Mouse (Mus musculus) kidney, postnatal 0 days (tissue): ENCODE results near the gene Tmem54. TPM values are rescaled to one million over a fixed set of nuclear protein-coding genes. Genes with fewer than 3 reads are reported as not detected.

Experiments used
- ATAC-seq: fragments of 200-750 bp; cut with Nextera tagmentation; replicated peaks from 2 replicates; pipeline ENCODE4 v1.8.0; 2017; ENCODE audit warnings: low read depth, moderate number of reproducible peaks, moderate TSS enrichment, moderate library complexity; ENCODE audit not compliant: low FRiP score
- DNase-seq: peaks from one replicate; pipeline ENCODE4 v3.0.0-alpha.2; 2016; ENCODE audit warnings: low spot score
- H3K27ac ChIP-seq: fragments of 300-500 bp; sonication (generic); 2 replicates; pipeline ENCODE4 v1.5.1; 2014; ENCODE audit warnings: mild to moderate bottlenecking
- H3K27me3 ChIP-seq: fragments of 300-500 bp; sonication (generic); 2 replicates; pipeline ENCODE4 v1.6.1; 2014; ENCODE audit warnings: low read length, mixed read lengths; ENCODE audit not compliant: insufficient read depth
- H3K36me3 ChIP-seq: fragments of 300-500 bp; sonication (generic); 2 replicates; pipeline ENCODE4 v1.6.1; 2014; ENCODE audit warnings: low read length, mixed read lengths; ENCODE audit not compliant: insufficient read depth
- H3K4me1 ChIP-seq: fragments of 300-500 bp; sonication (generic); replicated peaks from 2 replicates; pipeline ENCODE4 v1.6.1; 2014; ENCODE audit warnings: antibody characterized with exemption, low read length, mixed read lengths; ENCODE audit not compliant: insufficient read depth
- H3K4me2 ChIP-seq: fragments of 300-500 bp; sonication (generic); 2 replicates; pipeline ENCODE4 v1.6.1; 2014; ENCODE audit warnings: mild to moderate bottlenecking, low read length, moderate library complexity, mixed read lengths
- H3K4me3 ChIP-seq: fragments of 300-500 bp; sonication (generic); replicated peaks from 2 replicates; pipeline ENCODE4 v1.5.1; 2014; ENCODE audit warnings: low read depth, low read length
- H3K9ac ChIP-seq: fragments of 300-500 bp; sonication (generic); 2 replicates; pipeline ENCODE4 v1.6.1; 2014; ENCODE audit warnings: low read depth, low read length
- H3K9me3 ChIP-seq: fragments of 300-500 bp; sonication (generic); replicated peaks from 2 replicates; pipeline ENCODE4 v1.6.1; 2016; ENCODE audit warnings: low read length, inconsistent platforms, mixed read lengths
- CTCF ChIP-seq: IDR thresholded peaks from 2 replicates; pipeline ENCODE4 v1.5.1; 2016; ENCODE audit warnings: antibody characterized with exemption, low read depth, mild to moderate bottlenecking, moderate library complexity
- WGBS: fragments of 180-500 bp; shearing (Covaris S2); extraction: QIAGEN DNeasy Blood & Tissue Kit; methylation state at CpG from one replicate; pipeline ENCODE4 v1.1.7; 2014; 5-methylcytosine and 5-hydroxymethylcytosine counted together
- polyA plus RNA-seq: library from polyadenylated mRNA; unstranded; fragments of >200 nt; fragmentation: Nextera tagmentation; extraction: Ambion mirVana; gene quantifications from 2 replicates; pipeline ENCODE4 v1.2.1, GENCODE M21; 2015

Gene Tmem54
- polyA plus RNA-seq, 1 experiment from 2014 or later, result 10.2 TPM

DNA sequence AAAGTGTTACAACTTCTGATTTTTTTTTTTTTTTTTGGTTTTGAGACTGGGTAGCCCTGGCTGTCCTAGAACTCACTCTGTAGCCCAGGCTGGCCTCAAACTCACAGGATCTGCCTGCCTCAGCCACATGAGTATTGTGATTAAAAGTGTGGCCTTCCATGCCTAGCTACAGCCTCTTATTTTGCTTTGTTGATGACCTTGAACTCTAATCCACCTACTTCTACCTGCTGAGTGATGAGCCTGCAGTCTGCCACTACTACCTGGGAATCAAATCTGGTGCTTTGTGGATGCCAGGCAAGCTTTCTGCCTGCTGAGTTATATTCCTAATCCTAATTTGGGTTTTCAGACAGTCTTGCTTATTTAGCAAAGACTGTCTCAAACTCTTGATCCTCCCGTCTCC, 43.9 kb upstream of the Tmem54 start:
- ATAC-seq, result no peak
- Histone ChIP-seq H3K9ac (no peak overlapping the region), H3K36me3 (no peaks in the 10 kb centered on the region), H3K4me3 (no peak overlapping the region), H3K4me1 (no peaks in the 10 kb centered on the region), H3K4me2 (no peak overlapping the region), H3K27me3 (no peaks in the 10 kb centered on the region), H3K9me3 (no peaks in the 10 kb centered on the region), H3K27ac (no peak overlapping the region)
- DNase-seq, result no peak
- TF ChIP-seq CTCF, result no peak
- 97% methylated on average over 1 of the region's 1 CpGs for WGBS

- ATAC-seq, result no peak
- no peak overlapping the region for H3K27ac ChIP-seq
- H3K36me3 ChIP-seq, result no peaks in the 10 kb centered on the region
- 79% methylated on average over 3 of the region's 3 CpGs for WGBS
- H3K4me1 ChIP-seq, result no peaks in the 10 kb centered on the region
- peak; percentile 20 for DNase-seq
- no peaks in the 10 kb centered on the region for H3K27me3 ChIP-seq
- no peak; the same call in 1 of the 2 replicates for TF ChIP-seq CTCF
- H3K4me3 ChIP-seq, result no peak overlapping the region
- no peak overlapping the region for H3K9ac ChIP-seq
- no peak overlapping the region for H3K4me2 ChIP-seq
- no peaks in the 10 kb centered on the region for H3K9me3 ChIP-seq
Observed at GRCm38 (mm10) chr4:129062281-129063075, 42.9 kb upstream of the Tmem54 start.

DNA sequence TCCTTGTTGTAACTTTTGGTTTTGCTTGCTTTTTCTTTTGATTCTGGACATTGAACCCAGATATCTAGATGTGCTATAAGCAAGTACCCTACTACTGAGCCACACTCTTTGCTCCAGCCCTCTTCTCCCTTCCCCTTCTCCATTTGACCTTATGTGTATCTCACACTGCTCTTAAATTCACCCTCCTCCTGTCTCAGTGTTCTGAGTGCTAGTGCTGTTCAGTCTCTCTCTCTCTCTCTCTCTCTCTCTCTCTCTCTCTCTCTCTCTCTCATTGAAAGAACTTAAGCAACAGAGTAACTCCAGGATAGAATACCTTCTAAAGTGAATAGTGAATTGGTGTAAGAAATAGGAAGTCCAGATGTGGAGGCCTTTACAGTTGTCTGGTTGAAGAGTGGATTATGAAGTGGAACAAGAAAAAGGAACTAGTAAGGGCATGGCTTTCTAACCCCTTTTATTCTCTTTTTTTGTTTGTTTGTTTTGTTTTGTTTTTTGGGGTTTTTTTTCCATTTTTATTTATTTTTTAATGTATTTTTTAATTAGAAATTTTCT, 39.6 kb upstream of the Tmem54 start:
- no peaks in the 10 kb centered on the region for H3K4me1 ChIP-seq
- no peak overlapping the region for H3K4me2 ChIP-seq
- no peaks in the 10 kb centered on the region for H3K27me3 ChIP-seq
- ATAC-seq (no peak), DNase-seq (no peak)
- no peaks in the 10 kb centered on the region for H3K9me3 ChIP-seq
- no peak for TF ChIP-seq CTCF
- no peaks in the 10 kb centered on the region for H3K36me3 ChIP-seq
- H3K4me3 ChIP-seq, result no peak overlapping the region
- H3K27ac ChIP-seq, result no peak overlapping the region
- no peak overlapping the region for H3K9ac ChIP-seq

DNA sequence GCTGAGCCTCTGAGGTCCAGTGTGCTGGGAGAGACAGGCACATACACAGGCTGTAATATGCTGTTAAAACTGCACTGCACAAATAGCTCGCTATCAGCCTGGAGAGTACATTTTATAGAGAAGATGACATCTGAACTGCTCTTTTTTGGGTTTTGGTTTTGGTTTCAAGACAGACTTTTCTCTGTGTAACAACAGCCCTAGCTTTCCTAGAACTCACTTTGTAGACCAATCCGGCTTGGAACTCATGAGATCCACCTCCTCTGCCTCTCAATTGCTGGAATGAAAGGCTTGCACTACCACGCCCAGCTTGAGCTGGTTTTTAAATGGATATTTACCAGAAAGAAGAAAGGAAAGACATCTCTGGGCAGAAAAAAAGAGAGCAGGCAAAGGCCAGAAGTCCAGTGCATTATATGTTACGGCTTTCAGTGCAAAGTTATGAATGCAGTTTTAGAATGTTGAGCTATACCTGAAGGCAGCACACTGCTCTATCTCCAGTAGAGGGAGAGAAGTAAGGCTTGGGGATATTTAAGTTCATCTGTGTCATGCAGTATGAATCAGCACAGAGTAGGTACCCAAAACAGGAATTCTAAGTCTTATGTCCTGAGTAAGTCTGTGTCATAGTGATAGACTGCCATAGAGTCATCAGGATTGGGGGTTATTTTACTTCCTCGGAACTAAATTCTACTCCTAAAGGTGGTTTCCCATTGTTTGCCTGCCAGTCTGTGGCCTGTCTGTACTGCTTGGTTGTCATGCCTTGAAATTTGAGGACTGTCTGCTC, 37.5 kb upstream of the Tmem54 start:
- no peak for ATAC-seq

DNA sequence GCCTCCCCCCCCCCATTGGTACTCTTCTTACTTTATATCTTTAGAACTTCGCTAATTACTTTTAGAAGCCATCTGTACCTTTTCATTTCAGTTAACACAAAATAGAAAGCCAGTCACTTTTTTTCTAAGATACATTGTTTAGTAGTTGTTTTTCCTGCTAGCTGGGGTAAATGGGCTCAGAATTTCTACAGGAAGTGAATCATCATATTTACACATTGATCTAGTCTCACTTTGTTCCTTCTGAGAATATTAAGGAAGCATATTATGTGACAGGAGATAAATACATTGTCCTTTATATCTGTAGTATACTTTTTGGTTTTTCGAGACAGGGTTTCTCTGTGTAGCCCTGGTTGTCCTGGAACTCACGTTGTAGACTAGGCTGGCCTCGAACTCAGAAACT, 36.5 kb upstream of the Tmem54 start:
- WGBS, result 94% methylated on average over 4 of the region's 4 CpGs
- no peak for ATAC-seq

More for the DNA sequence above, 37.5 kb upstream of the Tmem54 start:
- Histone ChIP-seq H3K27me3 (no peaks in the 10 kb centered on the region), H3K4me2 (no peak overlapping the region), H3K4me3 (no peak overlapping the region), H3K27ac (no peak overlapping the region), H3K4me1 (no peaks in the 10 kb centered on the region), H3K9me3 (no peaks in the 10 kb centered on the region), H3K36me3 (no peaks in the 10 kb centered on the region), H3K9ac (no peak overlapping the region)
- DNase-seq, result no peak
- 75% methylated on average over 5 of the region's 5 CpGs for WGBS
- no peak for TF ChIP-seq CTCF

GRCm38 (mm10) chr4:129079126-129079525, 26.2 kb upstream of the Tmem54 start:
- no peak for DNase-seq
- no peak overlapping the region for H3K4me3 ChIP-seq
- no peak overlapping the region for H3K27ac ChIP-seq
- no peaks in the 10 kb centered on the region for H3K27me3 ChIP-seq
- ATAC-seq, result no peak
- H3K9ac ChIP-seq, result no peak overlapping the region
- TF ChIP-seq CTCF, result no peak
- WGBS, result 95% methylated on average over 9 of the region's 9 CpGs
- no peaks in the 10 kb centered on the region for H3K4me1 ChIP-seq
- peaks cover 29% of the 10 kb centered on the region for H3K36me3 ChIP-seq
- H3K9me3 ChIP-seq, result no peaks in the 10 kb centered on the region
- no peak overlapping the region for H3K4me2 ChIP-seq

More for the DNA sequence above, 36.5 kb upstream of the Tmem54 start:
- DNase-seq, result no peak
- no peak overlapping the region for H3K4me3 ChIP-seq
- no peaks in the 10 kb centered on the region for H3K36me3 ChIP-seq
- H3K4me2 ChIP-seq, result no peak overlapping the region
- no peaks in the 10 kb centered on the region for H3K4me1 ChIP-seq
- no peaks in the 10 kb centered on the region for H3K27me3 ChIP-seq
- no peak for TF ChIP-seq CTCF
- no peak overlapping the region for H3K27ac ChIP-seq
- H3K9me3 ChIP-seq, result no peaks in the 10 kb centered on the region
- H3K9ac ChIP-seq, result no peak overlapping the region
